Mouse (Mus musculus): ENCODE data around the gene Ecsit. TPM values are rescaled to one million over a fixed set of nuclear protein-coding genes. Genes with fewer than 3 reads are reported as not detected.

Gene Ecsit
- polyA plus RNA-seq, 1 experiment from 2014 or later, result 31.7 TPM

DNA sequence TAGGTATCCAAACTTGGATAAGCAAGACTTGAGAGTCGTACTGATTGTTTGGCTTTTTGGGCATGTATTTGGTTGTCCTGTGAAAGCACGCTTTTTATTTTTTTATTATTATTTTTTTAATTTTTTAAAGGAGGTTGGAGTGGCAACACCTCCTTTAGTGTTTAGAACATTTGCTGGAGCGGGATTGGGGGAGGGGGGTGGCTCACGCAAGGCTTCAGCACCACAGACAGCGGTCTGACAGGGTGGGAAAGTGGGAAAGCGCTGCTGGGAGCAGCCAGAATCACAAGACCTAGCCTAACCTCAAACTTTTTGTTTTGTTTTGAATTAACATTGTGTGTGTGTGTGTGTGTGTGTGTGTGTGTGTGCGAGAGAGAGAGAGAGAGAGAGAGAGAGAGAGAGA, 31.6 kb downstream of the Ecsit start:
- H3K9ac ChIP-seq (ENCODE audit: low read length), result no peak overlapping the region
- WGBS, result 24% methylated on average over 6 of the region's 7 CpGs

GRCm38 (mm10) chr9:22051958-22052254, 33.3 kb downstream of the Ecsit start, which contains the start of gene Elavl3:
TSS of gene Elavl3 (minus strand) at chr9:22052023.
- H3K4me1 ChIP-seq (replicated peaks; ENCODE audit: control insufficient read depth, insufficient read depth), result peaks cover 2% of the 10 kb centered on the region; the same call in 1 of the 2 replicates
- H3K27me3 ChIP-seq (ENCODE audit: control insufficient read depth, insufficient read depth, low read length), result peaks cover 10% of the 10 kb centered on the region; the same call in 1 of the 2 replicates
- no peak for TF ChIP-seq EP300 (optimal IDR thresholded peaks at IDR 0.05)
- TF ChIP-seq CTCF (IDR thresholded peaks at IDR 0.05; ENCODE audit: low read depth), result no peak
- peak within 1 kb of the TSS; percentile 32 for H3K4me3 ChIP-seq (ENCODE audit: low read depth, low read length)
- H3K9me3 ChIP-seq (ENCODE audit: control insufficient read depth, low read length), result no peaks in the 10 kb centered on the region
- H3K36me3 ChIP-seq (ENCODE audit: control insufficient read depth, insufficient read depth, low read length), result no peaks in the 10 kb centered on the region; the same call in 1 of the 2 replicates
- peak; percentile 35 for DNase-seq (ENCODE audit: low spot score)
- WGBS, result under 1% methylated on average over 17 of the region's 28 CpGs
- no peak within 1 kb of the TSS for H3K27ac ChIP-seq (replicated peaks)
- H3K4me2 ChIP-seq (replicated peaks; ENCODE audit: low read depth), result peak within 1 kb of the TSS; percentile 50
- no peak for ATAC-seq (ENCODE audit: low FRiP score, low TSS enrichment)
- no peak within 1 kb of the TSS for H3K9ac ChIP-seq (ENCODE audit: low read length)

More for the DNA sequence above, 31.6 kb downstream of the Ecsit start:
- Histone ChIP-seq H3K36me3 (ENCODE audit: control insufficient read depth, insufficient read depth, low read length) (peaks cover 6% of the 10 kb centered on the region), H3K9me3 (ENCODE audit: control insufficient read depth, low read length) (no peaks in the 10 kb centered on the region), H3K27me3 (ENCODE audit: control insufficient read depth, insufficient read depth, low read length) (peaks cover 10% of the 10 kb centered on the region; the same call in 1 of the 2 replicates), H3K4me2 (replicated peaks; ENCODE audit: low read depth) (no peak overlapping the region), H3K4me1 (replicated peaks; ENCODE audit: control insufficient read depth, insufficient read depth) (peaks cover 2% of the 10 kb centered on the region; the same call in 1 of the 2 replicates), H3K27ac (replicated peaks) (no peak overlapping the region), H3K4me3 (ENCODE audit: low read depth, low read length) (no peak overlapping the region)
- ATAC-seq (ENCODE audit: low FRiP score, low TSS enrichment), result no peak
- DNase-seq (ENCODE audit: low spot score), result no peak
- TF ChIP-seq EP300 (optimal IDR thresholded peaks at IDR 0.05), result no peak
- TF ChIP-seq CTCF (IDR thresholded peaks at IDR 0.05; ENCODE audit: low read depth), result no peak

DNA sequence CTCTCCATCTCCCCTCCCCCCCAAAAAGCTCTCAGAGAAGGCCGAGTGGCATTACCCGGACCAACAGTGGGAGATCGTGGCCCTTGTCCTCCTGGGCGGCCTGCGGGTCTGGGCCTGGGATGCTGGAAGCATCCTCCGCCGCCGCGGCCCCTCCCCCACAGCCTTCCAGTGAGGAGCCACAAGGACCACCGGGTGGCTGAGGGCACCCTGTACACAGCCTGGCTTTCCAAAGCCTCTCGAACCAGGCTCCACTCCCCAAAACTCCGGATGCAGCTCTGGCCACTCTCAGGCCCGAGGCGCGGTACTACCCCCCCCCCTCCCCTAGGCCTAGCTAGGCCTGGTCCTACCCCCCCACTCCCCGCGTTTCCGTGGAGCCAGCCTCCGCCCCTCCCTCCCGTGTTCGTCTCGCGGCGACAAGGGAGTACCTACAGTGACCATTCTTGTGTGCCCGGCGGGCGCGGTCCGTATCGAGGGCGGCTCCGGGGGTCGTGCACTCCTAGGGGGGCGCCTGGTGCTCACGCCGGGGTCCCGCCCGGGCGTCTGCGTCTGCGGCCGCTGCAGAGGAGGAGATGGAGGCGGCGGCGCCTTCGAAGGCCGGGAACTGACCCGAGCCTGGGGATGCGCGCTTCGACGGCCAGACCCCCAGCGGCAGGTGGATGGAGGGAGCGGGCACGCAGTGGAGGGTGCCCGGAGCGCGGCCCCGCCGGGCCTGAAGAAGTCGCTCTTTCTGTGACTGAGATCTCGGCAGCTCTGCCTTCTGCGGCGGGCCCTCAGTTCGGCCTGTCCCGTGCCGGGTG, 33.9 kb downstream of the Ecsit start:
- ATAC-seq (ENCODE audit: low FRiP score, low TSS enrichment) (no peak), DNase-seq (ENCODE audit: low spot score) (no peak)
- H3K27ac ChIP-seq (replicated peaks), result no peak overlapping the region
- no peaks in the 10 kb centered on the region for H3K36me3 ChIP-seq (ENCODE audit: control insufficient read depth, insufficient read depth, low read length)
- peak overlapping the region; percentile 50 for H3K4me2 ChIP-seq (replicated peaks; ENCODE audit: low read depth)
- peaks cover 2% of the 10 kb centered on the region; the same call in 1 of the 2 replicates for H3K4me1 ChIP-seq (replicated peaks; ENCODE audit: control insufficient read depth, insufficient read depth)
- no peak overlapping the region for H3K9ac ChIP-seq (ENCODE audit: low read length)
- TF ChIP-seq EP300 (optimal IDR thresholded peaks at IDR 0.05), result no peak
- no peak for TF ChIP-seq CTCF (IDR thresholded peaks at IDR 0.05; ENCODE audit: low read depth)
- no peaks in the 10 kb centered on the region for H3K9me3 ChIP-seq (ENCODE audit: control insufficient read depth, low read length)
- peak overlapping the region; percentile 32 for H3K4me3 ChIP-seq (ENCODE audit: low read depth, low read length)
- H3K27me3 ChIP-seq (ENCODE audit: control insufficient read depth, insufficient read depth, low read length), result peaks cover 10% of the 10 kb centered on the region; the same call in 1 of the 2 replicates
- 2% methylated on average over 57 of the region's 67 CpGs for WGBS

- DNase-seq (ENCODE audit: low spot score), result peak; percentile 77
- Histone ChIP-seq H3K4me1 (replicated peaks; ENCODE audit: control insufficient read depth, insufficient read depth) (peaks cover 2% of the 10 kb centered on the region; the same call in 1 of the 2 replicates), H3K4me2 (replicated peaks; ENCODE audit: low read depth) (peak overlapping the region; percentile 50), H3K27me3 (ENCODE audit: control insufficient read depth, insufficient read depth, low read length) (peaks cover 10% of the 10 kb centered on the region; the same call in 1 of the 2 replicates), H3K9me3 (ENCODE audit: control insufficient read depth, low read length) (no peaks in the 10 kb centered on the region), H3K4me3 (ENCODE audit: low read depth, low read length) (peak overlapping the region; percentile 32), H3K9ac (ENCODE audit: low read length) (no peak overlapping the region), H3K27ac (replicated peaks) (no peak overlapping the region), H3K36me3 (ENCODE audit: control insufficient read depth, insufficient read depth, low read length) (no peaks in the 10 kb centered on the region)
- peak; percentile 36; the same call in 1 of the 2 replicates for ATAC-seq (ENCODE audit: low FRiP score, low TSS enrichment)
- WGBS, result 3% methylated on average over 32 of the region's 43 CpGs
- TF ChIP-seq EP300 (optimal IDR thresholded peaks at IDR 0.05), result no peak
- TF ChIP-seq CTCF (IDR thresholded peaks at IDR 0.05; ENCODE audit: low read depth), result no peak
Measured at GRCm38 (mm10) chr9:22050351-22050889, 34.8 kb downstream of the Ecsit start.

DNA sequence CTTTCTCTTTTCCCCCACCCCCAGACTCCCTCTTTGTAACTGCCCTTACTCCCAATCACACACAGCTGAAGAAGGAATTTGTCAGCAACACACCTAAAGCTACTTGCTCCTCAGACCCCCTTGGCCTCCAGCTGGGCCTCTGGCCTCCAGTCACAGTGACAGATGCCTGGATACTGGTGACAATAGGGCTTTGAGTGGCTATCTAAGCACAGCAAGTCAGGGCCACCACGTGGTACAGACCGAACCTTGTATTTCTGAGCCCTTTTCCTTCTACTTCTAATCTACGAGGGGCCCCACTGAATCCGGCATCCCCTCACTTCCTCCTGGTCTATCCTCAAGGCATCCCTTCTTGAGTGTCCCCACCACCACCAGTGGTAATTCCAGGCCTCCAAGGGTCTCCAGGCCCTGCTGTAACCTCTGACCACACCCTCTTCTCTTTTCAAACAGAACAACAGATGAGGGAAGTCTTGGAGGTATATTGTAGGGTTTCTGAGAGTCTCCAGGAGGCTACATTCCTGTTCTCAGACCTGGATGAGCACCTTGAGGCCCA, 35.4 kb downstream of the Ecsit start:
- ATAC-seq (ENCODE audit: low FRiP score, low TSS enrichment) (no peak), DNase-seq (ENCODE audit: low spot score) (no peak)
- H3K27me3 ChIP-seq (ENCODE audit: control insufficient read depth, insufficient read depth, low read length), result peaks cover 10% of the 10 kb centered on the region; the same call in 1 of the 2 replicates
- H3K4me1 ChIP-seq (replicated peaks; ENCODE audit: control insufficient read depth, insufficient read depth), result peaks cover 2% of the 10 kb centered on the region; the same call in 1 of the 2 replicates
- H3K27ac ChIP-seq (replicated peaks), result no peak overlapping the region
- H3K4me2 ChIP-seq (replicated peaks; ENCODE audit: low read depth), result no peak overlapping the region
- TF ChIP-seq CTCF (IDR thresholded peaks at IDR 0.05; ENCODE audit: low read depth) (no peak), EP300 (optimal IDR thresholded peaks at IDR 0.05) (no peak)
- no peaks in the 10 kb centered on the region for H3K9me3 ChIP-seq (ENCODE audit: control insufficient read depth, low read length)
- no peaks in the 10 kb centered on the region for H3K36me3 ChIP-seq (ENCODE audit: control insufficient read depth, insufficient read depth, low read length)
- H3K4me3 ChIP-seq (ENCODE audit: low read depth, low read length), result no peak overlapping the region
- H3K9ac ChIP-seq (ENCODE audit: low read length), result no peak overlapping the region
- 46% methylated on average over 4 of the region's 4 CpGs for WGBS
